Mouse (Mus musculus): ENCODE measurements around the gene Cyp19a1.

Gene Cyp19a1

GRCm38 (mm10) chr9:54227580-54227979, 40.3 kb downstream of the Cyp19a1 start:
- DNase-seq (ENCODE audit: low read depth, low spot score): no peak

DNA sequence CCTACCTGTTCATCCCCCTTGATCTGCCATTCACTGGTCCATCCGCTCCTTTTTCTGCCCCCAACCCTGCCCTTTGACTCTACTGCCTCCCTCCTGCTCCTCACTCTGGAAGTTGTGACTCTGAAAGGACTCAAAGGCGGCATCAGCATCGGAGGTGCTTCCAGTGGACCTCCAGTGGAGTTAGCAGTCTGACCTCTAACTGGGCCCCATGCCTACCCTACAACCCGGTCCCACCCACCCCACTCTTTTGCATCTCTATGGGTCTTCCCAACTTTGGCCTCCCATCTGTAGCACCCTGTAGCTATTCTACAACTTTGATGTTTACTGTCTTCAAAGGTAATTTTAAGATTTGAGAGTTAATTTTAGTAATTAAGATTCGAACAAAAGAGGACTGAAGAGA, 51.4 kb downstream of the Cyp19a1 start:
- no peaks in the 10 kb centered on the region for H3K36me3 ChIP-seq (ENCODE audit: control insufficient read depth, insufficient read depth, low read length, poor library complexity, severe bottlenecking)
- no peak for DNase-seq (ENCODE audit: low read depth, low spot score)

More at GRCm38 (mm10) chr9:54227580-54227979, 40.3 kb downstream of the Cyp19a1 start:
- H3K36me3 ChIP-seq (ENCODE audit: control insufficient read depth, insufficient read depth, low read length, poor library complexity, severe bottlenecking): no peaks in the 10 kb centered on the region
- no peaks in the 10 kb centered on the region for H3K27me3 ChIP-seq (ENCODE audit: control insufficient read depth, insufficient read depth, low read length, poor library complexity, severe bottlenecking)

GRCm38 (mm10) chr9:54214881-54215280, 53.0 kb downstream of the Cyp19a1 start:
- DNase-seq (ENCODE audit: low read depth, low spot score): no peak
- no peaks in the 10 kb centered on the region for H3K27me3 ChIP-seq (ENCODE audit: control insufficient read depth, insufficient read depth, low read length, poor library complexity, severe bottlenecking)
- H3K36me3 ChIP-seq (ENCODE audit: control insufficient read depth, insufficient read depth, low read length, poor library complexity, severe bottlenecking): no peaks in the 10 kb centered on the region

More for the DNA sequence above, 51.4 kb downstream of the Cyp19a1 start:
- no peaks in the 10 kb centered on the region for H3K27me3 ChIP-seq (ENCODE audit: control insufficient read depth, insufficient read depth, low read length, poor library complexity, severe bottlenecking)

DNA sequence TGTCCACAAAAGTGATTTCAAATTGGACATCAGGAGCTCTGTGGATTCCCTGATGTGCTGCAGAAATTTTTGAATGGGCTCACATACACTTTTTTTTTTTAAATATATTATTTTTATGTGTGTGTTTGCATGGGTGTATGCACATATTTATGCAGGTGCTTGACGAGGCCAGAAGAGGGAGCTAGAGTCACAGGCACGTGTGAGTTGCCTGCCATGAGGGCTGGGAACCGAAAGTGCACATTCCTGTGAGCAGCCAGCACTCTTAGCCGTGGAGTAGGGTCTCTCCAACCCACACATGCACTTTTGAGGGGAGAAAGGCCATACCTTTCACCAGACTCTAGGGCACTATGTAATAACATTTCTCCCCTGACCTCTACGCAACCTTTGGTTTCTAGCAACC, 73.1 kb downstream of the Cyp19a1 start:
- no peaks in the 10 kb centered on the region for H3K36me3 ChIP-seq (ENCODE audit: control insufficient read depth, insufficient read depth, low read length, poor library complexity, severe bottlenecking)
- no peaks in the 10 kb centered on the region for H3K27me3 ChIP-seq (ENCODE audit: control insufficient read depth, insufficient read depth, low read length, poor library complexity, severe bottlenecking)
- no peak for DNase-seq (ENCODE audit: low read depth, low spot score)

DNA sequence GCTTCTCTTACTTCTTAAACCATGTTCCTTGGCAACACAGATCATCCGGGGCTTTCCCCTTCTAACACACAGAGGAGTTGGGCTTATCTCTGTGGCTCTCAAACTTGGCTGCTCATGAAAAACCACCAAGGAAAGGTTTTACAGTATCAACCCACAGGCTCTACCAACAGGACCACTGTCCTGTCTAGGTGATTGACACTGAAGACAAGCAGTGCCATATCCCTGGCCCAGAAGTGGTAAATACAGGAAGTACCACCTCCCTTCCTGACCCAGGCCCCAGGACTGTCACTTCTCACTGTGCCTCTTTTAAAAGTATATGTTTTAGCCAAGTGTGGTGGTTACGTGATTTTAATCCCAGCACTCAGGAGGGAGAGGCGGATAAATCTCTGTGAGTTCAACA, 76.5 kb downstream of the Cyp19a1 start:
- no peak for DNase-seq (ENCODE audit: low read depth, low spot score)
- H3K27me3 ChIP-seq (ENCODE audit: control insufficient read depth, insufficient read depth, low read length, poor library complexity, severe bottlenecking): no peaks in the 10 kb centered on the region
- H3K36me3 ChIP-seq (ENCODE audit: control insufficient read depth, insufficient read depth, low read length, poor library complexity, severe bottlenecking): no peaks in the 10 kb centered on the region

GRCm38 (mm10) chr9:54182484-54182883, 85.4 kb downstream of the Cyp19a1 start:
- DNase-seq (ENCODE audit: low read depth, low spot score): no peak
- H3K27me3 ChIP-seq (ENCODE audit: control insufficient read depth, insufficient read depth, low read length, poor library complexity, severe bottlenecking): no peaks in the 10 kb centered on the region
- no peaks in the 10 kb centered on the region for H3K36me3 ChIP-seq (ENCODE audit: control insufficient read depth, insufficient read depth, low read length, poor library complexity, severe bottlenecking)

- DNase-seq (ENCODE audit: low read depth, low spot score): no peak
- Histone ChIP-seq H3K36me3 (ENCODE audit: control insufficient read depth, insufficient read depth, low read length, poor library complexity, severe bottlenecking) (no peaks in the 10 kb centered on the region), H3K27me3 (ENCODE audit: control insufficient read depth, insufficient read depth, low read length, poor library complexity, severe bottlenecking) (no peaks in the 10 kb centered on the region)
These were observed 86.6 kb downstream of the Cyp19a1 start for GRCm38 (mm10) chr9:54181330-54181729.

DNA sequence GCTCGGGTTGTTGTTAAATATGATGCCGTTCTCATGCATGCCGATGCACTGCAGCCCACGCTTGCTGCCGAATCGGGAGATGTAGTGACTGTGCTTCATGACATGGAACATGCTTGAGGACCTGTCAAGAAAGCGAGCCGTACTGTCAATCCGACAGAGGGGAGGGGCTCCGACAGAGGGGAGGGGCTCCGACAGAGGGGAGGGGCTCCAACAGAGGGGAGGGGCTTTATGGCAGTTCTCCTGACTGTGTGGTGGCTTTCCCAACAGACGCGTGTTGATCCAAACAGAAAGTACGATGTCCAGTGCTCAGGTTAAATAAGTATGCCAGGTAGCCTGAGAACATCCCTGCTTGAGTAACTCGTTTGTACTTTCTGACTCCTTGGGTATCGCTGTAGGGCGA, 87.7 kb downstream of the Cyp19a1 start:
- DNase-seq (ENCODE audit: low read depth, low spot score): no peak
- Histone ChIP-seq H3K27me3 (ENCODE audit: control insufficient read depth, insufficient read depth, low read length, poor library complexity, severe bottlenecking) (no peaks in the 10 kb centered on the region), H3K36me3 (ENCODE audit: control insufficient read depth, insufficient read depth, low read length, poor library complexity, severe bottlenecking) (no peaks in the 10 kb centered on the region)

DNA sequence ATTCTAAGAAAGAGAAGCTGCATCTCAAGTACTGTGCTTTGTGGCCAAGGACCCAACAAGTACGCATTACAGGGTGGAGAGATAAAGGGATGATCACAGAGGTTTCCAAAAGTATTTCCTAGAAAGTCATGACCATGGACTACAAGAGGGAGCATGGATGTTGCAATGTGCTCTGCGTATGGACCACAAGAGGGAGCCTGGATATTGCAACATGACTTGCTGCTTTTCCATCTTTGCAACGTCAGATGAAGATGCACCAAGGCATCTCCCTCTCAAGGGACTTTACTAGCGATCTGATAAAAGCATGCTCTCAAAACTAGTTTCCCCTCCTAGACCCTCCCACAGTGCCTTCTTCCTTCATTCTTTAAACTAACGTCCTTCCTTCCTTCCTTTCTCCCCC, 98.4 kb downstream of the Cyp19a1 start:
- Histone ChIP-seq H3K36me3 (ENCODE audit: control insufficient read depth, insufficient read depth, low read length, poor library complexity, severe bottlenecking) (no peaks in the 10 kb centered on the region), H3K27me3 (ENCODE audit: control insufficient read depth, insufficient read depth, low read length, poor library complexity, severe bottlenecking) (no peaks in the 10 kb centered on the region)
- DNase-seq (ENCODE audit: low read depth, low spot score): no peak

DNA sequence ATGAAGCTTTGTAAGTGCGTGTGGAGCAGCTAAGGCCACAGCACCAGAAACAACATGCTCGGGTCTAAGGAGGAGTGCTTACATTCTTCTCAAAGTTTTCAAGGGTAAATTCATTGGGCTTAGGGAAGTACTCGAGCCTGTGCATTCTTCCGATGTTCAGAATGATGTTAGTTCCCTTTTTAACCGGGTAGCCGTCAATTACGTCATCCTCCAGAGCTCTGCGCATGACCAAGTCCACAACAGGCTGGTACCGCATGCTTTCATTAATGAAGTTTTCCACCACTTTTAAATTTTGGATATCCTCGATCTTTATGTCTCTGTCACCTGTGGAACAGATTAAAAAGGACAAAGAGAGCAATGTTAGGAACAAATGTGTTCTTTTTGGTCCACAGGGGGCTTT, 99.5 kb downstream of the Cyp19a1 start:
- H3K27me3 ChIP-seq (ENCODE audit: control insufficient read depth, insufficient read depth, low read length, poor library complexity, severe bottlenecking): no peaks in the 10 kb centered on the region
- no peaks in the 10 kb centered on the region for H3K36me3 ChIP-seq (ENCODE audit: control insufficient read depth, insufficient read depth, low read length, poor library complexity, severe bottlenecking)
- DNase-seq (ENCODE audit: low read depth, low spot score): no peak

- Histone ChIP-seq H3K36me3 (ENCODE audit: control insufficient read depth, insufficient read depth, low read length, poor library complexity, severe bottlenecking) (no peaks in the 10 kb centered on the region), H3K27me3 (ENCODE audit: control insufficient read depth, insufficient read depth, low read length, poor library complexity, severe bottlenecking) (no peaks in the 10 kb centered on the region)
- DNase-seq (ENCODE audit: low read depth, low spot score): no peak
These were observed 104.8 kb downstream of the Cyp19a1 start for GRCm38 (mm10) chr9:54163117-54163516.

DNA sequence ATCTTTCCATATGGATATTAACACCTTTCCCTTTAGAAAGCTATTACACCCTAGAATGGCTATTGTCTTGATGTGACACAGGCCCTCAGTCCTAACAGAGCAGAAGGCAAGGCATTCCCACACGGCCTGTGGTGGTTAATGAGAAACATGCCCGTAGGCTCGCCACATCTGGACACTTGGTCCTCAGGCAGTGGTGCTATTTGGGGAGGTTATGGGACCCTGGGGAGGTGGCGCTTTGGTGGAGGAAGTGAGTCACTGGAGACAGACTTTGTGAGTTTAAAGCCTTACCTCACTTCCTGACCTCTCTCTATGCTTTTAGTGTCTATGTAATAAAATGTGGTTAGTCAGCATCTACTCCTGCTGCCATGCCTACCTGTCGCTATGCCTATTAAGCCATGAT, 114.2 kb downstream of the Cyp19a1 start:
- Histone ChIP-seq H3K27me3 (ENCODE audit: control insufficient read depth, insufficient read depth, low read length, poor library complexity, severe bottlenecking) (no peaks in the 10 kb centered on the region), H3K36me3 (ENCODE audit: control insufficient read depth, insufficient read depth, low read length, poor library complexity, severe bottlenecking) (no peaks in the 10 kb centered on the region)
- DNase-seq (ENCODE audit: low read depth, low spot score): no peak

GRCm38 (mm10) chr9:54139191-54139590, 128.7 kb downstream of the Cyp19a1 start:
- Histone ChIP-seq H3K27me3 (ENCODE audit: control insufficient read depth, insufficient read depth, low read length, poor library complexity, severe bottlenecking) (no peaks in the 10 kb centered on the region), H3K36me3 (ENCODE audit: control insufficient read depth, insufficient read depth, low read length, poor library complexity, severe bottlenecking) (no peaks in the 10 kb centered on the region)
- DNase-seq (ENCODE audit: low read depth, low spot score): no peak
